Mouse (Mus musculus): ENCODE measurements at regions not wholly inside any gene's neighbourhood (a gene's known extent, or its start where the extent isn't known, plus 50 kb on each side); places are given as distances from the start of the nearest gene placed in this dataset.

- no peak for TF ChIP-seq CTCF (IDR thresholded peaks at IDR 0.05; ENCODE audit: low read depth)
- TF ChIP-seq EP300 (IDR thresholded peaks at IDR 0.05; ENCODE audit: low read depth) = no peak
These were observed 59.1 kb upstream of the Apob start for GRCm38 (mm10) chr12:7918385-7918784.

Measured in liver, embryonic 14.5 days (tissue).